Mouse (Mus musculus) neural tube, embryonic 12.5 days (tissue): Measurements from ENCODE around the gene Pkib. TPM values are rescaled to one million over a fixed set of nuclear protein-coding genes. Genes with fewer than 3 reads are reported as not detected.

Experiments used
- ATAC-seq: fragments of 200-750 bp; cut with Nextera tagmentation; 2 replicates; pipeline ENCODE4 v1.8.0; 2017; ENCODE audit warnings: low read depth, mild to moderate bottlenecking, moderate TSS enrichment, moderate library complexity; ENCODE audit not compliant: low FRiP score
- H3K27ac ChIP-seq: fragments of 300-500 bp; sonication (generic); 2 replicates; pipeline ENCODE4 v1.5.1; 2016
- H3K27me3 ChIP-seq: fragments of 300-500 bp; sonication (generic); replicated peaks from 2 replicates; pipeline ENCODE4 v1.6.1; 2016; ENCODE audit warnings: mild to moderate bottlenecking
- H3K36me3 ChIP-seq: fragments of 300-500 bp; sonication (generic); 2 replicates; pipeline ENCODE4 v1.6.1; 2016; ENCODE audit warnings: mild to moderate bottlenecking
- H3K4me1 ChIP-seq: fragments of 300-500 bp; sonication (generic); 2 replicates; pipeline ENCODE4 v1.6.1; 2016
- H3K4me2 ChIP-seq: fragments of 300-500 bp; sonication (generic); replicated peaks from 2 replicates; pipeline ENCODE4 v1.6.1; 2016; ENCODE audit warnings: mild to moderate bottlenecking
- H3K4me3 ChIP-seq: fragments of 300-500 bp; sonication (generic); 2 replicates; pipeline ENCODE4 v1.5.1; 2016
- H3K9ac ChIP-seq: fragments of 300-500 bp; sonication (generic); 2 replicates; pipeline ENCODE4 v1.6.1; 2016; ENCODE audit warnings: mild to moderate bottlenecking
- H3K9me3 ChIP-seq: fragments of 300-500 bp; sonication (generic); 2 replicates; pipeline ENCODE4 v1.6.1; 2016; ENCODE audit warnings: mild to moderate bottlenecking
- WGBS: fragments of 180-500 bp; shearing (Covaris S2); methylation state at CpG from one replicate; pipeline ENCODE4 v1.1.7; 2016; 5-methylcytosine and 5-hydroxymethylcytosine counted together
- polyA plus RNA-seq: library from polyadenylated mRNA; unstranded; fragments of >200 nt; fragmentation: Nextera tagmentation; extraction: Ambion mirVana; gene quantifications from 2 replicates; pipeline ENCODE4 v1.2.1, GENCODE M21; 2016

The Pkib gene
- polyA plus RNA-seq, 1 experiment from 2014 or later, result 1.0 TPM

DNA sequence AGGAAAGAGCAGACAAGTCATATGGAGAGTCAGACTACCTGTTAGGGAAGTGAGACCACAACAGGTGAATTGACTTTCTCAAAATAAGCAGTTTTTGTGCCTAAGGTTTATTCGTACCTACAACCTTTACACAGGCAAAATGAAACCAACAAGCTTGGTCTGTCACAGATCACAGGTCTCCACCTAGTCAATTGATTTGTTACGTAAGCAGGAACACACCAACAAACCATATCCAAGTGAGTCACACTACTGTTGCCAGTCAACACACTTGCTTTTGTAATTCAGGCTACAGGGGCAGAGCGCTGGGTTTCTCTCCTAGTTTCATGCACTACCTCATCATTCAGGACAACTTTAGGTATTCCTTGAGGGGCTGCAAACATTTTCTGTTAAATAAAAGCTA, 28.7 kb downstream of the Pkib start:
- H3K27me3 ChIP-seq, result no peaks in the 10 kb centered on the region
- no peak overlapping the region for H3K4me2 ChIP-seq
- H3K9ac ChIP-seq, result no peak overlapping the region
- no peaks in the 10 kb centered on the region for H3K9me3 ChIP-seq
- no peak overlapping the region for H3K27ac ChIP-seq
- no peak for ATAC-seq
- no peak overlapping the region for H3K4me3 ChIP-seq
- no peaks in the 10 kb centered on the region for H3K4me1 ChIP-seq
- H3K36me3 ChIP-seq, result no peaks in the 10 kb centered on the region
- 89% methylated on average over 3 of the region's 3 CpGs for WGBS

DNA sequence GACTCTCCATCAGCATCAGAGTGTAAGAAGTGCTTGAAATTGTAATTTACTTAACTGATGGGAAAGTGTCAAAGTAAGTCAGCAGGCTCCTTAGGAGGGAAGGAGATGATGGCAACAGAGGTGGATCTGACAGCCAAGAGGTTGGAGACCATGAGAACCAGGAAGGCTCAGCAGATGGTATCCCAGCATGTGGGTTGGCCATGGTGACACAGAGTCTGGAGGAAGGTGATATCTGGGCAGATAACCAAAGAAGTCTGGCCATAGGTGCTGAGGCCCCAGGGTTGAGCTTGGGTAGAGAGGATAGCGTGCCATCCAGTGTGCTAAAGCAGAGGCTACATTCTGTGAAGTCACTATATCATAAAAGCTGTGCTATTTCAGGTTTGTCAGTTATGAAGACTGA, 32.0 kb downstream of the Pkib start:
- Histone ChIP-seq H3K4me1 (no peaks in the 10 kb centered on the region), H3K4me3 (no peak overlapping the region), H3K9me3 (no peaks in the 10 kb centered on the region), H3K27ac (no peak overlapping the region), H3K4me2 (no peak overlapping the region), H3K9ac (no peak overlapping the region), H3K36me3 (no peaks in the 10 kb centered on the region), H3K27me3 (no peaks in the 10 kb centered on the region)
- 84% methylated on average over 1 of the region's 1 CpGs for WGBS
- no peak for ATAC-seq

GRCm38 (mm10) chr10:57664253-57664652, 32.5 kb downstream of the Pkib start:
- H3K27ac ChIP-seq, result no peak overlapping the region
- no peaks in the 10 kb centered on the region for H3K27me3 ChIP-seq
- no peak for ATAC-seq
- no peaks in the 10 kb centered on the region for H3K9me3 ChIP-seq
- 94% methylated on average over 2 of the region's 2 CpGs for WGBS
- no peak overlapping the region for H3K4me2 ChIP-seq
- no peaks in the 10 kb centered on the region for H3K36me3 ChIP-seq
- H3K4me3 ChIP-seq, result no peak overlapping the region
- no peak overlapping the region for H3K9ac ChIP-seq
- no peaks in the 10 kb centered on the region for H3K4me1 ChIP-seq

- no peak overlapping the region for H3K4me3 ChIP-seq
- no peak overlapping the region for H3K9ac ChIP-seq
- no peaks in the 10 kb centered on the region for H3K9me3 ChIP-seq
- no peaks in the 10 kb centered on the region for H3K36me3 ChIP-seq
- H3K4me2 ChIP-seq, result no peak overlapping the region
- H3K4me1 ChIP-seq, result no peaks in the 10 kb centered on the region
- no peaks in the 10 kb centered on the region for H3K27me3 ChIP-seq
- no peak for ATAC-seq
- no peak overlapping the region for H3K27ac ChIP-seq
Measured at GRCm38 (mm10) chr10:57675740-57676139, 44.0 kb downstream of the Pkib start.

DNA sequence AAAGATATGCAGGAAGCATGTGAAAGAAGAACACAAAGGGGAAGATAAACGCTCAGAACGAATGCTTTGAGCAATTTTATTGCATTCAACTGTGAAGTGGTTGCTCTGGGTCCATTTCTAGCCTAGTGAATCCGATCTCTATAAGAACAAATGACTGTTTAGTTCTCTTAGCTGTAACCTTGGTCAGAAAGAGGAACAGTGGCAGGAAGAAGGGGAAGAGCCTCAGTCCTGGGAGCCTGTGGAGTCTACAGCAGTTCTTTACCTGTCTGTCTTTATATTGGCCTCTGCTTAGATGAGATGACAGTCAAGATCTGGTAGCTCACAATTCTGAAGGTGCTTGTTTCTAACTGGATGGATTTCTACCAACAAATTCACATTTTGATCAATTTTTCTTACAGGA, 56.2 kb downstream of the Pkib start:
- Histone ChIP-seq H3K4me1 (no peaks in the 10 kb centered on the region), H3K27me3 (no peaks in the 10 kb centered on the region), H3K27ac (no peak overlapping the region), H3K9ac (no peak overlapping the region), H3K36me3 (no peaks in the 10 kb centered on the region), H3K4me2 (no peak overlapping the region), H3K9me3 (no peaks in the 10 kb centered on the region), H3K4me3 (no peak overlapping the region)
- no peak for ATAC-seq
- WGBS, result 76% methylated on average over 3 of the region's 3 CpGs

DNA sequence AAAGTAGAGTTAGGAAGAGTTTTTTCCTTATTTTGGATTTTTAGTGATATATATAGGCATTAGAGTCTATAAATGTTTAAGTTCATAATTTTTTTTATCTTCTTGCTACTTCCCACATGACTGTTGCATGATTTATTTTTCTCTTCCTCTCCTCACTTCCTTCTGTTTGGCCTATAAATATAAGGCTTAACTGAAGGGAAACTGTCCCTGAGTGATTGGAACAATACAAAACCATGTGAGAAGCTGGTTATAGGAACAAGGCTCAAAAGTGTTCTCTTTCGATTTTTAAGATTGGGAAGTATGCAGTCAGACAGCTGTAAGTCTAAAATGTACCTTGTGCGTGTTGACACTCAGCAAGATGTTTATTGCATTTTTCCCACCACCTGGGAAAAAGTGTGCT, 58.4 kb downstream of the Pkib start:
- Histone ChIP-seq H3K4me1 (no peaks in the 10 kb centered on the region), H3K9me3 (no peaks in the 10 kb centered on the region), H3K27ac (no peak overlapping the region), H3K27me3 (no peaks in the 10 kb centered on the region), H3K4me2 (no peak overlapping the region), H3K4me3 (no peak overlapping the region), H3K36me3 (no peaks in the 10 kb centered on the region), H3K9ac (no peak overlapping the region)
- ATAC-seq, result no peak
- 75% methylated on average over 2 of the region's 2 CpGs for WGBS

DNA sequence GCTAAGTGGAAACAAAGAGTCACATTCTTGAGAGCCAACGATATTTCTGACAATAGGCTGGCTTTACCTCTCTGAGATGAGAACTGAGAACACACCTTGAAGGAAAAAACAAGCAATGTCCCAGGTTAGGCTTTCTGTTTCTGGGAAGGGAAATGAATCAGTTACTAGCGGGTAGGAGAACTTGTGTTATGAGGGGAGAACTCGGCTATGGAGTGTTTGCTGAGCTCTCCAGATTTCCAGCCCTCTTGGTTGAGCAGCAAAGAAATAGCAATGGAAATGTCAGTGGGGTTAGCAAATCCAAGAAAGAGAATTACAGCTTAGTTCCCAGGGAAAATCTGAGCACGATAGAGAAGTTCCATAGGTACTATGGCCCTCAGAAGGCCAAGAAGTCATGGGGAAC, 70.5 kb downstream of the Pkib start:
- H3K9ac ChIP-seq, result no peak overlapping the region
- no peak for ATAC-seq
- no peaks in the 10 kb centered on the region for H3K9me3 ChIP-seq
- H3K4me2 ChIP-seq, result no peak overlapping the region
- no peak overlapping the region for H3K4me3 ChIP-seq
- H3K36me3 ChIP-seq, result no peaks in the 10 kb centered on the region
- WGBS, result 87% methylated on average over 4 of the region's 4 CpGs
- H3K4me1 ChIP-seq, result no peaks in the 10 kb centered on the region
- H3K27me3 ChIP-seq, result no peaks in the 10 kb centered on the region
- no peak overlapping the region for H3K27ac ChIP-seq

DNA sequence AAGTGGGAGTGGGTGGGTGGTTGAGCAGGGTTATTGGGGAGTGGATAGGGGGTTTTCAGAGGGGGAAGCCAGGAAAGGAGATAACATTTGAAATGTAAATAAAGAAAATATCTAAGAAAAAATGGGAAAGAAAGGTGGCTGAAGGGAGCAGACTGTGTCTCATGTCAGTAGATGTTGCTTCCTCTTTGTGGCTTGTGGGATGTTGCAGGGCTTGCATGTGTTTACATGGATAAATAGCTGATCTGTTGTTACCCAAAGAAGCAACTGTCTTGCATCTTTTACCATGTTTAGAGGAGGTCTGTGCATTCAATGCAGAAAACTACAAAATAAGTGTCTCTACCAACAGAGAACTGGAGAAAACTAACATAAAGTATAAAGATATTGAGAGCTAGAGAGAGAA, 89.3 kb downstream of the Pkib start:
- Histone ChIP-seq H3K9ac (no peak overlapping the region), H3K4me1 (no peaks in the 10 kb centered on the region), H3K4me2 (no peak overlapping the region), H3K27me3 (no peaks in the 10 kb centered on the region), H3K27ac (no peak overlapping the region), H3K4me3 (no peak overlapping the region), H3K9me3 (no peaks in the 10 kb centered on the region), H3K36me3 (no peaks in the 10 kb centered on the region)
- no peak for ATAC-seq

GRCm38 (mm10) chr10:57722363-57722762, 90.6 kb downstream of the Pkib start:
- Histone ChIP-seq H3K9me3 (no peaks in the 10 kb centered on the region), H3K27ac (no peak overlapping the region), H3K9ac (no peak overlapping the region), H3K4me1 (no peaks in the 10 kb centered on the region), H3K4me2 (no peak overlapping the region), H3K27me3 (no peaks in the 10 kb centered on the region), H3K4me3 (no peak overlapping the region), H3K36me3 (no peaks in the 10 kb centered on the region)
- ATAC-seq, result no peak
- 83% methylated on average over 3 of the region's 3 CpGs for WGBS

GRCm38 (mm10) chr10:57727666-57728065, 95.9 kb downstream of the Pkib start:
- Histone ChIP-seq H3K4me2 (no peak overlapping the region), H3K9me3 (no peaks in the 10 kb centered on the region), H3K27ac (no peak overlapping the region), H3K4me3 (no peak overlapping the region), H3K9ac (no peak overlapping the region), H3K36me3 (no peaks in the 10 kb centered on the region), H3K4me1 (no peaks in the 10 kb centered on the region), H3K27me3 (no peaks in the 10 kb centered on the region)
- ATAC-seq, result no peak
- WGBS, result 85% methylated on average over 8 of the region's 8 CpGs

DNA sequence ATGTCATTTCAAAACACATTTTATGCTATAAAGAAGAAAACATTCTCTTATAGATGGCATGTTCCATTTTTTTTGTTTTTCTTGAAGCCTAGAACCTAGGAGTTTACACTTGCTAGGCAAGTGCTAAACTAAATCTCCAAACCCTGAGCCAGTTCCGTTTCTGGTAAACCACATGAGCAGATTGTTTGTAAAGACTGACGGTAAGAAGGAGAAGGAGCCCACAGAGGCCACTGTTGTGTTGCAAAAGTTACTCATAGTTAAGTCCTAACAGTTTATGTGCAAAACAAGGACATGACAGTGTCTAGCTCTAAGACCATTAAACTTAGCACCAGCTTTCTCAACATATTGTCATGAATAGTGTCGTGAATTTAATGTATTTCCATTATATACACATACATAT, 99.9 kb downstream of the Pkib start:
- Histone ChIP-seq H3K4me3 (no peak overlapping the region), H3K27me3 (no peaks in the 10 kb centered on the region), H3K4me1 (no peaks in the 10 kb centered on the region), H3K9me3 (no peaks in the 10 kb centered on the region), H3K27ac (no peak overlapping the region), H3K9ac (no peak overlapping the region), H3K4me2 (no peak overlapping the region), H3K36me3 (no peaks in the 10 kb centered on the region)
- no peak for ATAC-seq
- 83% methylated on average over 3 of the region's 3 CpGs for WGBS

GRCm38 (mm10) chr10:57740733-57741132, 109.0 kb downstream of the Pkib start:
- no peaks in the 10 kb centered on the region for H3K27me3 ChIP-seq
- 52% methylated on average over 4 of the region's 4 CpGs for WGBS
- H3K4me2 ChIP-seq, result no peak overlapping the region
- no peak overlapping the region for H3K9ac ChIP-seq
- H3K9me3 ChIP-seq, result no peaks in the 10 kb centered on the region
- no peak overlapping the region for H3K27ac ChIP-seq
- H3K36me3 ChIP-seq, result no peaks in the 10 kb centered on the region
- H3K4me3 ChIP-seq, result no peak overlapping the region
- 0 out of 2 replicates have a peak, but pooled peaks cover 4% of the 10 kb centered on the region for H3K4me1 ChIP-seq
- ATAC-seq, result no peak

DNA sequence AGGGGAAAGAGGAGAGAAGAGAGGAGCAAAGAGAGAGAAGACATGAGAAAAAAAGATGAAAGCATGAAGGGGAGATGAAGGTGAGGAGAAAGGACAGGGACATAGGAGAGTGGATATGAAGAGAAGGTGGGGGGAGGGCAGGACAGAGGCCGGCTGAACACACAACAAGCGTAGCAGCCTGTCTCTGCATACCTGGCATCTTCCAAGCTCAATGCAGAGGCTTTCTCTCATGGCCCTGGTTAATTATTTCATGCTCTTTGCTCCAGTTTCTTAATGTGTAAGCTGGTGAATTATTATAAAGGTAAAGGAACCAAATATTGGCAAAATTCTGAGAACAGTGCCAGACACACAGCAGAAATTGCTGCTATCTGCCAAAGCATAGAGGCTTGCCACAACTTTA, 109.6 kb downstream of the Pkib start:
- ATAC-seq, result no peak
- 66% methylated on average over 2 of the region's 2 CpGs for WGBS
- no peaks in the 10 kb centered on the region for H3K27me3 ChIP-seq
- 0 out of 2 replicates have a peak, but pooled peaks cover 4% of the 10 kb centered on the region for H3K4me1 ChIP-seq
- H3K9ac ChIP-seq, result no peak overlapping the region
- no peak overlapping the region for H3K27ac ChIP-seq
- H3K4me3 ChIP-seq, result no peak overlapping the region
- no peaks in the 10 kb centered on the region for H3K36me3 ChIP-seq
- H3K4me2 ChIP-seq, result no peak overlapping the region
- no peaks in the 10 kb centered on the region for H3K9me3 ChIP-seq

DNA sequence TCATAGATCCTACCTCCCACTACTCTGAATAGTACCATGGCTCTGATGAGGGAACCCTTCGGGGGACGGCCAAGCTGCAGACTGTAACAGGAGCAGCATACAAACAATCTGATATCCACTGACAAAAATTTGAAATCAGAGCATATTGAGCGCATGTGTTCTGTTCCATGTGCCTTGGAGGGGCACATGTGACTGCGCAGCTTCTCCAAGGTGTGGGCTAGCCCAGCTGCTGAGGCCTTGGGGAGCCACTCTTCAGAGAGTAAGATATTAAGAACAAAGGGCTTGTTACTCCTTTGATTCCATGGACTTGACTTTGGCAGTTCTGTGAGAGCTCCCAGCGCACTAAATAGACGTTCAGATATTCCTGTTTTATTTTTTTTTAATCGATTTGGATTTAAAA, 111.3 kb downstream of the Pkib start:
- Histone ChIP-seq H3K4me3 (no peak overlapping the region), H3K9me3 (no peaks in the 10 kb centered on the region), H3K9ac (no peak overlapping the region), H3K36me3 (no peaks in the 10 kb centered on the region), H3K4me2 (no peak overlapping the region), H3K4me1 (0 out of 2 replicates have a peak, but pooled peaks cover 4% of the 10 kb centered on the region), H3K27me3 (no peaks in the 10 kb centered on the region), H3K27ac (no peak overlapping the region)
- 71% methylated on average over 7 of the region's 7 CpGs for WGBS
- ATAC-seq, result 0 out of 2 replicates have a peak, but pooled peaks have one; percentile 21
